Mouse (Mus musculus): ENCODE results near the gene Ube2d2b. TPM values are rescaled to one million over a fixed set of nuclear protein-coding genes. Genes with fewer than 3 reads are reported as not detected.

Ube2d2b gene
- polyA plus RNA-seq, 1 experiment from 2014 or later: 0.40 TPM

DNA sequence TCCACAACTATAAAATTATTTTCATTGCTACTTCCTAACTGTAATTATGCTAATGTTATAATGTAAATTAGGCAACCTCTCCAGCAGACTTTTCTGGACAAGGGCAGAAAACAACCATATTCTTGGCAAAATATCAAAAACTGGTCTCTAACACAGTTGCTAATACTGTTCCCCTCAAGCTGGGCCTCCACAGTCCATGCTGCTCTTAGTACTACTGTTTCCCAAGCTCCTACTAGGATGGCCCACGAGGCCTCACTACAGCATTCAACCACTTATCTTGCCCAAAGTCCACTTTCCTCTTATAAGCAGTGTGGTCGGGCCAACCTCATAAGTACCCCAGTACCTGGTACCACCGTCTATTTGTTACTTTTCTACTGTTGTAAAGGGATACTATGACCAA, 24.7 kb downstream of the Ube2d2b start:
- Histone ChIP-seq H3K27me3 (replicated peaks) (no peaks in the 10 kb centered on the region), H3K4me1 (replicated peaks) (peaks cover 29% of the 10 kb centered on the region), H3K36me3 (peaks cover 4% of the 10 kb centered on the region), H3K4me2 (no peak overlapping the region), H3K4me3 (no peak overlapping the region), H3K9me3 (replicated peaks) (peaks cover 3% of the 10 kb centered on the region; the same call in 1 of the 2 replicates), H3K9ac (no peak overlapping the region), H3K27ac (ENCODE audit: poor library complexity, severe bottlenecking) (peak overlapping the region; percentile 87)
- 46% methylated on average over 3 of the region's 3 CpGs for WGBS
- no peak for ATAC-seq (ENCODE audit: insufficient number of reproducible peaks, low FRiP score)

DNA sequence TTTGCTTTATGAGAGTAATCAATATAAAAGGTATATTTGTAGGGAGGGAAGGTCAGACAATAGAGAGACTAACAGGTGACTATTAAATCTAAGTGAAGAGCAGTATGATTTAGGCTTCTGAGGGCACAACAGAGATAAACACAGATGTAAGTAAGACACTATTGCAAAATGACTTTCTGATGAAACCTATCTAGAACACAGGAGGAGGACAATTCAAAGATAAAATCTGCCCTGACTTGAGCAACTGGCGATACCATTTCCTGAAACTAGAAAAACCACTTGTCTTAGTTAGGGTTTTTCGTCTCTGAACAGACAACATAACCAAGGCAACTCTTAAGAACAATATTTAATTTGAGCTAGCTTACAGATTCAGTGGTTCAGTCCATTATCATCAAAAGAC, 25.6 kb downstream of the Ube2d2b start:
- Histone ChIP-seq H3K27ac (ENCODE audit: poor library complexity, severe bottlenecking) (no peak overlapping the region), H3K4me1 (replicated peaks) (peaks cover 28% of the 10 kb centered on the region), H3K4me3 (no peak overlapping the region), H3K4me2 (no peak overlapping the region), H3K9me3 (replicated peaks) (no peaks in the 10 kb centered on the region), H3K36me3 (no peaks in the 10 kb centered on the region), H3K9ac (no peak overlapping the region), H3K27me3 (replicated peaks) (no peaks in the 10 kb centered on the region)
- WGBS: 64% methylated on average over 2 of the region's 2 CpGs
- ATAC-seq (ENCODE audit: insufficient number of reproducible peaks, low FRiP score): no peak

- 52% methylated on average over 2 of the region's 2 CpGs for WGBS
- ATAC-seq (ENCODE audit: insufficient number of reproducible peaks, low FRiP score): no peak
- H3K27ac ChIP-seq (ENCODE audit: poor library complexity, severe bottlenecking): no peak overlapping the region
- no peaks in the 10 kb centered on the region for H3K9me3 ChIP-seq (replicated peaks)
- no peak overlapping the region for H3K9ac ChIP-seq
- H3K4me2 ChIP-seq: no peak overlapping the region
- H3K4me3 ChIP-seq: no peak overlapping the region
- peaks cover 13% of the 10 kb centered on the region for H3K4me1 ChIP-seq (replicated peaks)
- no peaks in the 10 kb centered on the region for H3K27me3 ChIP-seq (replicated peaks)
- no peaks in the 10 kb centered on the region; the same call in 1 of the 2 replicates for H3K36me3 ChIP-seq
These were observed 29.1 kb downstream of the Ube2d2b start for GRCm38 (mm10) chr5:107858963-107859362.

DNA sequence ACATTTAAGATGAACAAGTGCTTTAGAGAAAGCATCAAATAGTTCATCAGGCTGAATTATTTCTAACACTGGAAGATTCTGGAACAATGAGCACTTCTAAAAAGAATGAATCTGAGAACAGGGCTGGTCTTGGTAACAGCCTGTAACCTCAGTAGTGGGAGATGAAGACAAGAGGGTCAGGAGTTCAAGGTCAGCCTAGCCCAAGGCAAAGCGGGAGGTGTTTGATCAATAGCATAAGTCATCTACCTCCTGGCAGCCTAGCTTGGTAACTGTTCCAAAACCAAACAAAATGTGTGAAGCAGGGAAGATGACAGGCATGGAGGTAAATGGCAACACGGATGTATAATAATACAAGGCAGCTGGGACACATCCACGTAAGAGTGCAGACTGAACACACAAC, 34.1 kb downstream of the Ube2d2b start:
- Histone ChIP-seq H3K27ac (ENCODE audit: poor library complexity, severe bottlenecking) (no peak overlapping the region), H3K4me1 (replicated peaks) (peaks cover 31% of the 10 kb centered on the region), H3K27me3 (replicated peaks) (no peaks in the 10 kb centered on the region), H3K4me3 (no peak overlapping the region), H3K4me2 (no peak overlapping the region), H3K9ac (no peak overlapping the region), H3K9me3 (replicated peaks) (no peaks in the 10 kb centered on the region), H3K36me3 (no peaks in the 10 kb centered on the region; the same call in 1 of the 2 replicates)
- ATAC-seq (ENCODE audit: insufficient number of reproducible peaks, low FRiP score): no peak
- 86% methylated on average over 3 of the region's 3 CpGs for WGBS

DNA sequence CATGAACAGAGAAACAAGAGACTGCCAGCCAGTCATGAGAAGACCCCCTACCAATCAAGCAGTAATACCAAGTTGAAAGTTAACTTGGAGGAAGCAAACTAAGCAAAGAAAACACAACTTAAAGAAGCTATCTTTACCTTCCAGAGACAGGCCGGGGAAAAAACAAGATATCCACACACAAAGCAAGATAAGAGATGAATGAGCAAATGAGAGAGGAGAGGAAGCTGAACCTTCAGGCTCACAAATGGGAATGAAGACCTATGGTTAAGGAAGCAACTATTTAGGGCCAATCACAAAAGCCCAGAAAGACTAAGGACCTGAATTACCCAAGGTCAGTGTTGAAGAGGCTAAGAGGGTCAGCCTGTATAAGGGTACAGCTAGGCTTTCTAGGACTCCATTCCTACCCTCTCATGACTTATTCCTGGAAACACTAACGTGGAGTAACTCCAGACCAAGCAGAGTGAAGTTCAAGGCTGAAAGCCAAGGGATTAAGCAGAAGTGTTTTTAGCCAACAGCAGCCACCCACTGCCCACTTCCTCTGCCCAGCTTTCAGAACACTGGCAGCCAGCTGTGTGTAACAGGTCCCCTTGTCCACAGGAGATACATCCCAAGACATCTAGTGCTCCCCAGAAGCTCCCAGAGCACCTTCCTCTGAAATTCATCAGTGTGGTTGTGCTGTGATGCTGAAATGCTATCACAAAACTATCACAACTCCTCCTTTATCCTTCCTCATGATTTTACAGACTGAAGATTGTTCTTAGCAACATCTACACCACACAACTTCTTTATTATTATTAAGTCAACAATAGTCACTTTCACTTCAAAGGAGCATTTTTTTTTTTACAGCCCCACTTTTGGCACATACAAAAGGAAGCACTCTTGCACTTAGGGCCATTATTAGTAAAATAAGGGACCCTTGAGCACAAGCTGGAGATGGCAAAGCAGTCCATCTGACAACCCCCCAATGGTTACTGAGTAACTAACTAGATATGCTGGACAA, 36.5 kb downstream of the Ube2d2b start:
- Histone ChIP-seq H3K4me3 (0 out of 2 replicates have a peak overlapping the region, but pooled peaks have one; percentile 4), H3K9ac (no peak overlapping the region), H3K36me3 (no peaks in the 10 kb centered on the region; the same call in 1 of the 2 replicates), H3K27ac (ENCODE audit: poor library complexity, severe bottlenecking) (peak overlapping the region; percentile 56), H3K4me2 (peak overlapping the region; percentile 47), H3K4me1 (replicated peaks) (peaks cover 31% of the 10 kb centered on the region), H3K9me3 (replicated peaks) (no peaks in the 10 kb centered on the region), H3K27me3 (replicated peaks) (no peaks in the 10 kb centered on the region)
- WGBS: 11% methylated on average over 2 of the region's 2 CpGs
- ATAC-seq (ENCODE audit: insufficient number of reproducible peaks, low FRiP score): no peak

GRCm38 (mm10) chr5:107867970-107868904, 38.3 kb downstream of the Ube2d2b start:
- ATAC-seq (ENCODE audit: insufficient number of reproducible peaks, low FRiP score): peak; percentile 67
- Histone ChIP-seq H3K4me1 (replicated peaks) (peaks cover 41% of the 10 kb centered on the region), H3K27ac (ENCODE audit: poor library complexity, severe bottlenecking) (peak overlapping the region; percentile 95), H3K4me3 (peak overlapping the region; percentile 99), H3K27me3 (replicated peaks) (no peaks in the 10 kb centered on the region), H3K36me3 (no peaks in the 10 kb centered on the region; the same call in 1 of the 2 replicates), H3K4me2 (peak overlapping the region; percentile 68), H3K9ac (peak overlapping the region; percentile 94), H3K9me3 (replicated peaks) (no peaks in the 10 kb centered on the region)
- WGBS: under 1% methylated on average over 74 of the region's 82 CpGs

GRCm38 (mm10) chr5:107868905-107869424, 39.1 kb downstream of the Ube2d2b start:
- H3K27ac ChIP-seq (ENCODE audit: poor library complexity, severe bottlenecking): peak overlapping the region; percentile 95
- H3K36me3 ChIP-seq: no peaks in the 10 kb centered on the region
- H3K4me3 ChIP-seq: peak overlapping the region; percentile 99
- H3K9ac ChIP-seq: peak overlapping the region; percentile 94
- H3K4me2 ChIP-seq: peak overlapping the region; percentile 68
- H3K4me1 ChIP-seq (replicated peaks): peaks cover 45% of the 10 kb centered on the region
- WGBS: under 1% methylated on average over 58 of the region's 58 CpGs
- ATAC-seq (ENCODE audit: insufficient number of reproducible peaks, low FRiP score): peak; percentile 97
- H3K9me3 ChIP-seq (replicated peaks): no peaks in the 10 kb centered on the region
- no peaks in the 10 kb centered on the region for H3K27me3 ChIP-seq (replicated peaks)

DNA sequence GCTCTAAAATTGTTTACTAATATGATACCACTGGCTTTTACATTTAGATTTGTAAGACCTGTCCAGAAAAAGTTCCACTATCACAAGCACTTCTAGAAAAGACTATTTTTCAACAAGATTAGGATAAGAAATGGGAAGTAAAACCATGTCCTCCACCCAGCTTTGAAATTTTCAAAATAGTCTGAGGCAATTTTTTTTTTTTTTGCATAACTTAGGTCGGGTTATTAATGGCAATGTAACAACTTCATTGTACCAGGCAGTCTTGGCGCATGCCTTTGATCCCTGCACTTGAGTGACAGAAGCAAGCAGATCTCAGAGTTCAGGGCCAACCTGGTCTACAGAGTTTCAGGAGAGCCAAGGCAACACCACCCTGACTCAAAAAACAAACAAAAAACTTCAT, 39.8 kb downstream of the Ube2d2b start:
- WGBS: 53% methylated on average over 2 of the region's 2 CpGs
- no peak for ATAC-seq (ENCODE audit: insufficient number of reproducible peaks, low FRiP score)
- H3K27ac ChIP-seq (ENCODE audit: poor library complexity, severe bottlenecking): no peak overlapping the region
- H3K27me3 ChIP-seq (replicated peaks): no peaks in the 10 kb centered on the region
- H3K9ac ChIP-seq: no peak overlapping the region
- no peak overlapping the region for H3K4me3 ChIP-seq
- H3K4me1 ChIP-seq (replicated peaks): peaks cover 42% of the 10 kb centered on the region
- no peak overlapping the region for H3K4me2 ChIP-seq
- no peaks in the 10 kb centered on the region for H3K9me3 ChIP-seq (replicated peaks)
- no peaks in the 10 kb centered on the region for H3K36me3 ChIP-seq

GRCm38 (mm10) chr5:107873330-107873729, 43.4 kb downstream of the Ube2d2b start:
- Histone ChIP-seq H3K4me3 (peak overlapping the region; percentile 32), H3K27ac (ENCODE audit: poor library complexity, severe bottlenecking) (peak overlapping the region; percentile 94), H3K36me3 (no peaks in the 10 kb centered on the region), H3K9me3 (replicated peaks) (no peaks in the 10 kb centered on the region), H3K4me1 (replicated peaks) (peaks cover 27% of the 10 kb centered on the region), H3K4me2 (peak overlapping the region; percentile 33; the same call in 1 of the 2 replicates), H3K27me3 (replicated peaks) (no peaks in the 10 kb centered on the region), H3K9ac (peak overlapping the region; percentile 48; the same call in 1 of the 2 replicates)
- ATAC-seq (ENCODE audit: insufficient number of reproducible peaks, low FRiP score): no peak
- WGBS: 82% methylated on average over 6 of the region's 6 CpGs

DNA sequence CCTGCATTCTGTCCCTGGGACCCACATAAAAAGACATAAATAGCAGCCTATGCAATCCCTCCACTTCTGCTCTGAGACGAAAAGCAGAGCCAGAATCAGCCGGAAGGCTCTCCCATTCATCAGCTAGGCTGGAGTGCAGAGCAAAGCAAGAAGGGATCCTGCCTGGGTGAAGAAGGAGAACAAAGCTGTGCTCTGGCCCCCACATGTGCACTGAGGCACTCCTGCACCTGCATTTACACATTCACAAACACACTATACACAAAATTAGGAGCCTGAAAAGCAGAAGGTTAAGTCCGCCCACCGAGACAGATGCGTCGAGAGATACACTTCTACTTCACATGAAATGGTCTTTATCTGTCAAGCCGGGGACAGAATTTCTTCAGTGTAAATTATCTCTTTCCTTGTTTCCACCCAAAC, 44.0 kb downstream of the Ube2d2b start:
- peak; percentile 23; the same call in 1 of the 2 replicates for ATAC-seq (ENCODE audit: insufficient number of reproducible peaks, low FRiP score)
- Histone ChIP-seq H3K27ac (ENCODE audit: poor library complexity, severe bottlenecking) (peak overlapping the region; percentile 94), H3K27me3 (replicated peaks) (no peaks in the 10 kb centered on the region), H3K4me1 (replicated peaks) (peaks cover 27% of the 10 kb centered on the region), H3K9me3 (replicated peaks) (no peaks in the 10 kb centered on the region), H3K36me3 (no peaks in the 10 kb centered on the region), H3K4me3 (peak overlapping the region; percentile 32), H3K9ac (peak overlapping the region; percentile 48; the same call in 1 of the 2 replicates), H3K4me2 (peak overlapping the region; percentile 33)
- WGBS: 32% methylated on average over 7 of the region's 7 CpGs

Measured in heart, embryonic 12.5 days (tissue).